Mouse (Mus musculus) heart, adult 8-10 months (tissue): ENCODE measurements around the gene Mctp1. TPM values are rescaled to one million over a fixed set of nuclear protein-coding genes. Genes with fewer than 3 reads are reported as not detected.

Experiments
- DNase-seq: peaks from one replicate; pipeline ENCODE4 v3.0.0; 2022; ENCODE audit warnings: low spot score
- total RNA-seq, 4 experiments: library from RNA; stranded (reverse); gene quantifications; 2 replicates each; pipeline ENCODE4 v1.2.4; 2022

The Mctp1 gene
- total RNA-seq, 4 experiments from 2014 or later = 2.7 to 3.3 (median 2.8) TPM

- no peak for DNase-seq
Measured at GRCm38 (mm10) chr13:76609425-76609824, 225.1 kb downstream of the Mctp1 start.

DNA sequence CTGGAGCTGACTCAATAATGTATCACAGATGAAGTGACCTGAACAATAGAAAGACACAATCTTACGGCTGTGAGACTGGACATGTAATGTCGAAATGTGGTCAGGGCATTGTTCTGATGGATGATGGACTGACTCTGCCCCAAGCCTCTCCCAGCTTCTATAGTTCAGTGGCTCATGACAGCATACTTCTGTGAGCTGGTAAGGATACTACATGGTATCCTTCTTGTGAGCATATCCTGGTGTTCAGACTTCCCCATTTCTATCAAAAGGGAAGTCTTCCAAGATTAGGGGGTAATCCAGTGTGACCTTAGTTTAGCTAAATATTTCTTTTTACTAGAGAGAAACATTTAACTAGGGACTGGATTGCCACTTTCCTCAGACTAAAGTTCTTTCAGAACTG lies 227.2 kb downstream of the Mctp1 start:
- no peak for DNase-seq

- no peak for DNase-seq
Measured at GRCm38 (mm10) chr13:76620111-76620510, 235.8 kb downstream of the Mctp1 start.

DNA sequence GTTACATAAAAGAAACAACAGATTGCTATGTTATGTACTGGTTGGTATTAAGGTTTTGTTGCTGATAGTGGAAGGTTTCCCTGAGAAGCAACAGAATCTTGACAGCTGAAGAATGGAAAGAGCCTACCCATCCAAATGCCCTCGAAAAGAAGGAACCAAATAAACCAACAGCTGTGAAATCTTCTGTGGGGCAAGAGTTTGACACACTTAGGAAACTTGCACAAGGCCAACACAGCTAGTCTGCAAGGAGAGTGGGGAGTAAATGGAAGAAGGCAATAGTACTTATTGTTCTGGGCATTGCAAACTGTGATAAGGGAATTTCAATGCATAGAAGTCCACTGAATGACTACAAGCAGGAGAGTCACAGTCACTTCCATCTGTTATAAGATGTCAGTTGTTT lies 236.2 kb downstream of the Mctp1 start:
- no peak for DNase-seq

DNA sequence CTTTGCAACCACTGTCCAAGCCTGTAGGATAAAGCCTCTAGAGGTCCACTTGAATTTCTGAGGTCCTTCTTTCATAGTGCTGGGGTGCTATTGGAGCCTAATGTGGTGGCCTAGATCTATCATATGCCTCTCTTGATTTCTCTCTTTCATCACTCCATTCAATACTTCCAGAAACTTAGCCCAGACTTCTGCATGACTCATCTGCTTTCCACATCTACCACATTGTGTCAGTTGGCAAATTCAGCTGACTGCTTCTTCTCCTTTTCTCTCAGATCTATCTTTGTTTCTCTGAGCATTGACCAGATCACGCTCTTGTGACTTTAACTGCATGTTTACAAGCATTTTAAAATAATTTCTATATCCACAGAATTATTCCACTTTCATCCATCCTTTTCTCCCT lies 249.4 kb downstream of the Mctp1 start:
- DNase-seq = no peak

DNA sequence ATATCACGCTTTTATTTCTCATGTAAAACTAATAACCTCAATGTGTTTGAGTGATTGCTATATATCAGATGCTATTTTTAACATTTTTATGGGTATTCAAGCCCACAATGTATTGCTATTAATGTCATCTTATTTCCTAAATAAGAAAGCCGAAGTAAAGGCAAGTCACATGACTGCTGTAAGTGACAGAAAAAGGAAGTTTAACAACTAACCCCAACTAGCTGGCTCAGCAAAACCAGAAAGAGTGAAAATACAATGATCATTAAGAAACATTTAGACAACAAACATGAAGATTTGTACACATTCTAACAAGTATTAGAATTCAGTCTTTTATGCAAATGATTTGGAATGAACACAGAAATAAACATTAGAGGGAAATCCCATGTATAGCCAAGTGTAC lies 253.9 kb downstream of the Mctp1 start:
- DNase-seq = peak; percentile 11

DNA sequence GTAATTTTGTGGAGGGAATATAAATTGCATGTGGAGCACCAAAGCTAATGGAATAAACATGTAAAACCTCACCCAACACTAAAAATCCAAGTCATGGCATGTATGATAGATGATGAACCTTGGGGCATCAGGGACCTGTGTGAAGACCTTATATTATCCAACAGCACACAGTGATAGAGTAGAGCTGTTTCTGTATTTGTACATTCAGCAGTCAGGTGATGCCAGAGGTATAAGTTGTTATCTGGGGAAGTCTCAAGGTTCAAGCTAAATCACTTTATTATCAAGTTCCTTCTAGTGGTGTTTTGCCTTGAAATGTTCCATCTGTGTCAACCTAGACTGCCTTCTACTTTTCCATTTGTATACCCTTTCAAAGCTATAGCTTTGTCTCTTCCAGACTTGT lies 275.2 kb downstream of the Mctp1 start:
- DNase-seq = no peak

DNA sequence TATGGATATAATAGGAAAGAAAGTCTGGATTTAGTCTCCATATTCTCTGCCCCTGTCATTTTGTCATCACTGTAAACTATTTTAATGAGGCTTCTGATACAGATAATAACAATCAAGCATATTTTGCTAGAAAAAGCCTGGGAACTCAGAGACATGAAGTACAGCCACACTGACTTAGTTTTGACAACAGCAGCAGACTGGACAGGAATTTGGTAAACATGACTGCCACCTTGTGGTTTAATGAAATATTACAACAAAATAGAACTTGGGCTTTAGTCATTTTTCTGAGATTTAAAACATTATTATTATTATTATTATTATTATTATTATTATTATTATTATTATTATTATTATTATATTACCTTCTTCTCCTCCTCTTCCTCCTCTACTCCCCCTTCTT lies 297.0 kb downstream of the Mctp1 start:
- peak; percentile 27 for DNase-seq

GRCm38 (mm10) chr13:76689349-76689748 lies 305.0 kb downstream of the Mctp1 start:
- DNase-seq = no peak

- no peak for DNase-seq
Measured at GRCm38 (mm10) chr13:76690143-76690542, 305.8 kb downstream of the Mctp1 start.

- DNase-seq = no peak
Measured at GRCm38 (mm10) chr13:76690697-76691096, 306.4 kb downstream of the Mctp1 start.

DNA sequence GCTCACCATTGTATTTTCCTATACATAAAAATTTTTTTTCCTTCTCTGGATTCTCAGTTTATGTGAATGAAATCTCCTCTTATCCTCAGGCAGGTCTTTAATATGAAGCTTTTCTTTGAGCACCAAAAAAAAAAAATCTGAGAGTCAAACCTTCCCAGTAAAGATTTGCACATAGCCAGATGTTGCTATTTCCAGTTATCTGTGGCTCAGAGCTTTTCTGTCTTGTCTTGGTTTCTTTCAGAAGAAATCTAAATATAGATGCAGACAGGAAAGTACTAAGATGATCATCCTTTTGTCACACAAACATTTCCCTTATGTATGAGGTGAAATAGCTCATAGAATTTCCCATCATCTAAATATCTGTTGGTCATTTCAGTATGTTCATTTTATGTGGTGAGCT lies 349.7 kb downstream of the Mctp1 start:
- no peak for DNase-seq

DNA sequence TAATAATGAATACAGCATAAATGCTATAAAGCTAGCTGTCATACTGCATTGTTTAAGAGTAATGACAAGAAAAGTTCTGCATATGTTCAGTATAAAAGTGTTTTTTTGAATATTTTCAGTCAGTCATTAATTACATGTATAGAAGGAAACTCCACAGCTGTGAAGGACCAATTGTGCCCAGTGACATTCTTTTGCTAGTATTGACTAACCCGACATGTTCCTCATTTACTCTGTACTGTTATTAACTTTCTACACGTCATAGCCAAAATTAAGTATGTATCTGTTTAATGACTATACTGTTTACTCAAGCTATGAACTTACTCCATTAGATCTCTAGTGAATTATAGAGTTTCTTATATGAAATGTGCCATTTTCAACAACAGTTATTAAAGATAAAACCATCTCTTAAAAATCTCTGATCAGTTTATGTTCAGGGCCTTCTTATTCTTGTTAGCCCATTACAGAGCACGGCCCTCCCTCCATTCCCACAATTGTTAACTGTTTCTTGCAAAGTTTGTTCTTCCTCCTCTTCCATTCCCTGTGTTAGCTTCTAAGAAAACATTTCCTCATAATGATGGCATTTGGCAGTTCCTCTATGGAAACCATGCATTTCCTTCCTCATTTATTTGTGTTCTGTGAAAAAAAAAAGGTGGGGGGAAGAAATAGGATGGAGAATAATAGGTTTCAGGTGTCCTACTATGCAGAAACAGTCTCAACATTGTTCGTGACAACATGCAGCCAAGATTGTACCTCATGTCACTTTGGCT lies 366.5 kb downstream of the Mctp1 start:
- DNase-seq = no peak

GRCm38 (mm10) chr13:76759832-76760490 lies 375.6 kb downstream of the Mctp1 start:
- peak; percentile 25 for DNase-seq

DNA sequence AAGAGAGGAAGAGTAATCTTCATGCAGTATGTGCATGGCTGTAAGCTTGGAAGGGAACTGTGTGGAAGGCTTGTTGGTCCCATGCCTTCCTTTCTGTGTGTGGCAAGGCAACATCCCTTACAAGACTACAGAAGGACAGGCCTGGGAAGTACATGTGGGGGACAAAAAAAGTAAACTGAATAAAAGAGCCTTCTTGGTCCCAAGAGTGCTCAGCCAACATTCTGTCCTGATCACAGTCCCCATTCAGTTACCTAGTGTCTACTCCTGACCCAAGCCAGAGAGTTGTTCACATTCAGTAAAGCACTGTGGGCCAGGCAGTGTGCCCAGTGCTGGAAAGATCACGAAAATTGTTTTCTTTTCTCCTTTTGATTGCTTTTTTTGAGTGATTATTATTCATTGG lies 415.3 kb downstream of the Mctp1 start:
- DNase-seq = no peak

DNA sequence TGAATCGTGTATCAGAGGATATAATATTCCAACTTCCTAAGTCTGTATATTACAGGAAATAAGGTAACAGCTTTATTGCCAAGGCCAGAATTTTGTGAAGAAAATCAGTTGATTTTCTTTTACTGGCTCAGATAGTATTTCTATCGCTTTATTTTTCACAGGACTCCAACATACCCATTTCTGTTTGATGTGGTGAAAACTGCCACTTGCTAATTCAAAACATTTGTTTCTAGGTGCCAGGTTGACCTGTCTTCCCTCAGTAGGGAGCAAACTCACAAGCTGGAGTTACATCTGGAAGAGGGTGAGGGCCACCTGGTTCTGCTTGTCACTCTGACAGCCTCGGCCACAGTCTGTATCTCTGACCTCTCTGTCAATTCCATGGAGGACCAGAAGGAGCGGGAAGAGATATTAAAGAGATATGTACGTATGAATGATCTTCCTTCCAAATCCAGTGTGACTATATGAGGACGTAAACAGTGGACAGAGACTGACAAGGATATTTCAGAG lies 416.8 kb downstream of the Mctp1 start:
- DNase-seq = no peak

- DNase-seq = no peak
Measured at GRCm38 (mm10) chr13:76802051-76802728, 417.9 kb downstream of the Mctp1 start.

GRCm38 (mm10) chr13:76802926-76803325 lies 418.6 kb downstream of the Mctp1 start:
- DNase-seq = no peak

- DNase-seq = no peak
Measured at GRCm38 (mm10) chr13:76803799-76804198, 419.5 kb downstream of the Mctp1 start.

DNA sequence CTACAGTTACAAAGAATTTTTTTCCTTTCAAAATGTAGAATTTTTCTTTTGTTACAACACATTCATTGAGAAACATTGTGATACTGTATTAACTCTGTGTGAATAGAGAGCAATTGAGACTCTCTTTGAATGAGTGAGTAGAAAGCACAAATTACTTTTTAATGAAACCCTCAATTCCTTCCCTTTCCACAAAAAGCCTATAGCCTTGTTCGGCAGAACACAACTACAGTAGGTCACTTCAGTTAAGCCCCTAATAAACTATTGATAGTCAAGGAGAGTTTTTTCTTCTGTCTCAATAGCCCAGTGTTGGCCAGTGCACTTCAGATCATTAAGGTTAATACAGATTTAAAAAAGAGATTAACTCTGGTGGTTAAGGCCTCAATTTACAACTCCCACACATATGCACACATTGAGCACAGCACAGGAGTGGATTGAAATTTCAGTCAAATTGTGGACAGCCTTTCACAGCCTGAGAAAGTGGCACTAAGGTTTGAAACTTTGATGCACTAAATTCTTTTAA lies 424.6 kb downstream of the Mctp1 start:
- no peak for DNase-seq

- DNase-seq = no peak
Measured at GRCm38 (mm10) chr13:76809802-76810201, 425.5 kb downstream of the Mctp1 start.

- peak; percentile 1 for DNase-seq
Measured at GRCm38 (mm10) chr13:76810496-76810939, 426.2 kb downstream of the Mctp1 start.
